Mouse (Mus musculus): ENCODE measurements around the gene Tgfbr3. TPM values are rescaled to one million over a fixed set of nuclear protein-coding genes. Genes with fewer than 3 reads are reported as not detected.

Tgfbr3 gene
- total RNA-seq, 2 experiments from 2014 or later: 18.2 to 21.0 TPM

- no peak for DNase-seq (ENCODE audit: low spot score in 2 of 2)
These were observed 176.7 kb downstream of the Tgfbr3 start for GRCm38 (mm10) chr5:107112656-107113275.

GRCm38 (mm10) chr5:107111802-107112201 is 177.6 kb downstream of the Tgfbr3 start:
- DNase-seq (ENCODE audit: low spot score in 2 of 2): no peak

- DNase-seq (ENCODE audit: low spot score in 2 of 2): peak; percentile 35 to 68
These were observed 178.4 kb downstream of the Tgfbr3 start for GRCm38 (mm10) chr5:107110880-107111520.

- DNase-seq (ENCODE audit: low spot score in 2 of 2): no peak
These were observed 179.1 kb downstream of the Tgfbr3 start for GRCm38 (mm10) chr5:107110089-107110879.

- DNase-seq (ENCODE audit: low spot score in 2 of 2): no peak
These were observed 180.0 kb downstream of the Tgfbr3 start for GRCm38 (mm10) chr5:107109416-107109815.

GRCm38 (mm10) chr5:107106793-107107192 is 182.6 kb downstream of the Tgfbr3 start:
- DNase-seq (ENCODE audit: low spot score in 2 of 2): no peak

- no peak for DNase-seq (ENCODE audit: low spot score in 2 of 2)
These were observed 183.3 kb downstream of the Tgfbr3 start for GRCm38 (mm10) chr5:107106139-107106538.

GRCm38 (mm10) chr5:107103591-107103990 is 185.8 kb downstream of the Tgfbr3 start:
- no peak for DNase-seq (ENCODE audit: low spot score in 2 of 2)

GRCm38 (mm10) chr5:107102916-107103315 is 186.5 kb downstream of the Tgfbr3 start:
- DNase-seq (ENCODE audit: low spot score in 2 of 2): no peak

GRCm38 (mm10) chr5:107101684-107102083 is 187.7 kb downstream of the Tgfbr3 start:
- DNase-seq (ENCODE audit: low spot score in 2 of 2): no peak

- no peak for DNase-seq (ENCODE audit: low spot score in 2 of 2)
These were observed 188.3 kb downstream of the Tgfbr3 start for GRCm38 (mm10) chr5:107101135-107101534.

GRCm38 (mm10) chr5:107099634-107100033 is 189.8 kb downstream of the Tgfbr3 start:
- no peak for DNase-seq (ENCODE audit: low spot score in 2 of 2)

GRCm38 (mm10) chr5:107099076-107099475 is 190.4 kb downstream of the Tgfbr3 start:
- no peak for DNase-seq (ENCODE audit: low spot score in 2 of 2)

- DNase-seq (ENCODE audit: low spot score in 2 of 2): peak in 1 of 2 experiments; percentile 16
These were observed 191.4 kb downstream of the Tgfbr3 start for GRCm38 (mm10) chr5:107098007-107098406.

- DNase-seq (ENCODE audit: low spot score in 2 of 2): no peak
These were observed 192.1 kb downstream of the Tgfbr3 start for GRCm38 (mm10) chr5:107097314-107097713.

GRCm38 (mm10) chr5:107094233-107094632 is 195.2 kb downstream of the Tgfbr3 start:
- DNase-seq (ENCODE audit: low spot score in 2 of 2): no peak

- DNase-seq (ENCODE audit: low spot score in 2 of 2): no peak
These were observed 196.2 kb downstream of the Tgfbr3 start for GRCm38 (mm10) chr5:107093253-107093652.

GRCm38 (mm10) chr5:107092137-107092536 is 197.3 kb downstream of the Tgfbr3 start:
- no peak for DNase-seq (ENCODE audit: low spot score in 2 of 2)

- no peak for DNase-seq (ENCODE audit: low spot score in 2 of 2)
These were observed 199.5 kb downstream of the Tgfbr3 start for GRCm38 (mm10) chr5:107089966-107090365.

- DNase-seq (ENCODE audit: low spot score in 2 of 2): peak; percentile 50 to 79
These were observed 201.3 kb downstream of the Tgfbr3 start for GRCm38 (mm10) chr5:107087829-107088808.

- DNase-seq (ENCODE audit: low spot score in 2 of 2): no peak
These were observed 202.1 kb downstream of the Tgfbr3 start for GRCm38 (mm10) chr5:107087291-107087690.

Data from layer of hippocampus, adult 18-20 months (tissue).